Mouse (Mus musculus) MEL (cell line): Measurements from ENCODE around the gene Tmem178b. TPM values are rescaled to one million over a fixed set of nuclear protein-coding genes. Genes with fewer than 3 reads are reported as not detected.

Experiments
- DNase-seq: peaks from one replicate; pipeline ENCODE4 v3.0.0; 2011; ENCODE audit warnings: low read depth, low spot score
- H3K27ac ChIP-seq: 2 replicates; pipeline ENCODE4 v1.5.1; 2012; ENCODE audit warnings: low read depth, mild to moderate bottlenecking, control low read depth, low read length, moderate library complexity; ENCODE audit not compliant: control insufficient read depth
- H3K27me3 ChIP-seq, 2 experiments: fragments of 150-350 bp in 1 of 2; sonication (generic) in 1 of 2; 2 replicates each; pipeline ENCODE4 v1.6.1; 2012; ENCODE audit warnings: low read length in 2 of 2, mild to moderate bottlenecking in 2 of 2, improper control_type of control experiment in 1 of 2, moderate library complexity in 1 of 2; ENCODE audit not compliant: insufficient read depth in 2 of 2, control insufficient read depth in 1 of 2
- H3K36me3 ChIP-seq, 2 experiments: 2 replicates each; pipeline ENCODE4 v1.6.1; 2012 to 2014; ENCODE audit warnings: low read length in 2 of 2, improper control_type of control experiment in 1 of 2, inconsistent platforms in 1 of 2, mild to moderate bottlenecking in 1 of 2; ENCODE audit not compliant: insufficient read depth in 2 of 2, control insufficient read depth in 1 of 2
- H3K4me1 ChIP-seq, 2 experiments: fragments of 150-350 bp in 1 of 2; sonication (generic) in 1 of 2; 2 replicates each; pipeline ENCODE4 v1.6.1; 2012; ENCODE audit warnings: low read length in 2 of 2, improper control_type of control experiment in 1 of 2, mild to moderate bottlenecking in 1 of 2; ENCODE audit not compliant: insufficient read depth in 2 of 2, control insufficient read depth in 1 of 2
- H3K4me3 ChIP-seq, 2 experiments: fragments of 150-350 bp in 1 of 2; sonication (generic) in 1 of 2; 2 replicates each; pipeline ENCODE4 v1.5.1; 2012; ENCODE audit warnings: low read depth in 2 of 2, low read length in 2 of 2, mild to moderate bottlenecking in 2 of 2, moderate library complexity in 2 of 2, control low read depth in 1 of 2, improper control_type of control experiment in 1 of 2; ENCODE audit not compliant: control insufficient read depth in 1 of 2, insufficient read depth in 1 of 2
- H3K79me2 ChIP-seq: 2 replicates; pipeline ENCODE4 v1.6.1; 2012; ENCODE audit warnings: mild to moderate bottlenecking, low read length, moderate library complexity; ENCODE audit not compliant: control insufficient read depth, poor library complexity, insufficient read depth
- H3K9ac ChIP-seq: 2 replicates; pipeline ENCODE4 v1.6.1; 2012; ENCODE audit warnings: low read depth, mild to moderate bottlenecking, control low read depth, low read length, moderate library complexity; ENCODE audit not compliant: control insufficient read depth, poor library complexity, severe bottlenecking
- H3K9me3 ChIP-seq: fragments of 150-350 bp; sonication (generic); replicated peaks from 2 replicates; pipeline ENCODE4 v1.6.1; 2012; ENCODE audit warnings: mild to moderate bottlenecking, low read length, improper control_type of control experiment, moderate library complexity; ENCODE audit not compliant: insufficient read depth
- BHLHE40 ChIP-seq: IDR thresholded peaks from 2 replicates; pipeline ENCODE4 v1.6.1; 2012; ENCODE audit warnings: low read depth, mild to moderate bottlenecking, inconsistent platforms, low read length, improper control_type of control experiment, borderline replicate concordance
- CHD1 ChIP-seq: IDR thresholded peaks from 2 replicates; pipeline ENCODE4 v1.6.1; 2012; ENCODE audit warnings: low read depth, mild to moderate bottlenecking, inconsistent platforms, low read length, improper control_type of control experiment
- CTCF ChIP-seq, 3 experiments: IDR thresholded peaks in 2 of 3; conservative IDR thresholded peaks in 1 of 3; 2 replicates each; pipeline ENCODE4 v1.5.1; 2011 to 2012; ENCODE audit warnings: low read length in 3 of 3, low read depth in 2 of 3, mild to moderate bottlenecking in 2 of 3, improper control_type of control experiment in 1 of 3, inconsistent platforms in 1 of 3, mixed read lengths in 1 of 3, moderate library complexity in 1 of 3; ENCODE audit not compliant: control insufficient read depth in 1 of 3, insufficient read depth in 1 of 3, poor library complexity in 1 of 3, severe bottlenecking in 1 of 3
- E2F4 ChIP-seq: IDR thresholded peaks from 2 replicates; pipeline ENCODE4 v1.6.1; 2011; ENCODE audit warnings: low read depth, low read length, improper control_type of control experiment, borderline replicate concordance
- EP300 ChIP-seq, 2 experiments: IDR thresholded peaks; 2 replicates each; pipeline ENCODE4 v1.6.1; 2011; ENCODE audit warnings: improper control_type of control experiment in 2 of 2, low read length in 2 of 2, low read depth in 1 of 2, mild to moderate bottlenecking in 1 of 2
- GABPA ChIP-seq: IDR thresholded peaks from 2 replicates; pipeline ENCODE4 v1.6.1; 2012; ENCODE audit warnings: low read depth, mild to moderate bottlenecking, inconsistent platforms, low read length, improper control_type of control experiment, moderate library complexity
- GATA1 ChIP-seq: IDR thresholded peaks from 2 replicates; pipeline ENCODE4 v1.6.1; 2011; ENCODE audit warnings: low read depth, low read length, improper control_type of control experiment
- HCFC1 ChIP-seq: IDR thresholded peaks from 2 replicates; pipeline ENCODE4 v1.6.1; 2012; ENCODE audit warnings: low read depth, mild to moderate bottlenecking, inconsistent platforms, low read length, improper control_type of control experiment, moderate library complexity
- JUND ChIP-seq: IDR thresholded peaks from 2 replicates; pipeline ENCODE4 v1.6.1; 2011; ENCODE audit warnings: low read depth, mild to moderate bottlenecking, improper control_type of control experiment, low read length
- MAX ChIP-seq: IDR thresholded peaks from 2 replicates; pipeline ENCODE4 v1.6.1; 2011; ENCODE audit warnings: low read length, improper control_type of control experiment
- MAZ ChIP-seq: IDR thresholded peaks from 2 replicates; pipeline ENCODE4 v1.6.1; 2012; ENCODE audit warnings: low read depth, mild to moderate bottlenecking, inconsistent platforms, low read length, improper control_type of control experiment
- MEF2A ChIP-seq: IDR thresholded peaks from 2 replicates; pipeline ENCODE4 v1.6.1; 2014; ENCODE audit warnings: low read depth, mild to moderate bottlenecking, inconsistent platforms, low read length, improper control_type of control experiment; ENCODE audit not compliant: poor library complexity, insufficient replicate concordance, severe bottlenecking; ENCODE audit errors: extremely low read depth
- NRF1 ChIP-seq: IDR thresholded peaks from 2 replicates; pipeline ENCODE4 v1.6.1; 2014; ENCODE audit warnings: low read depth, mild to moderate bottlenecking, inconsistent platforms, low read length, improper control_type of control experiment, moderate library complexity; ENCODE audit not compliant: poor library complexity, insufficient read depth, severe bottlenecking
- POLR2A ChIP-seq, 2 experiments: IDR thresholded peaks; 2 replicates each; pipeline ENCODE4 v1.6.1; 2011 to 2012; ENCODE audit warnings: low read length in 2 of 2, mild to moderate bottlenecking in 2 of 2, control low read depth in 1 of 2, improper control_type of control experiment in 1 of 2, low read depth in 1 of 2, moderate library complexity in 1 of 2; ENCODE audit not compliant: control insufficient read depth in 1 of 2, insufficient read depth in 1 of 2, poor library complexity in 1 of 2
- POLR2AphosphoS2 ChIP-seq: IDR thresholded peaks from 2 replicates; pipeline ENCODE4 v1.6.1; 2011; ENCODE audit warnings: low read length, improper control_type of control experiment
- POLR2AphosphoS5 ChIP-seq: IDR thresholded peaks from 2 replicates; pipeline ENCODE4 v1.6.1; 2012; ENCODE audit warnings: low read depth, borderline replicate concordance, mild to moderate bottlenecking, inconsistent platforms, low read length, moderate library complexity, mixed read lengths
- RCOR1 ChIP-seq: IDR thresholded peaks from 2 replicates; pipeline ENCODE4 v1.6.1; 2012; ENCODE audit warnings: low read depth, mild to moderate bottlenecking, inconsistent platforms, low read length, improper control_type of control experiment
- SIN3A ChIP-seq: IDR thresholded peaks from 2 replicates; pipeline ENCODE4 v1.6.1; 2012; ENCODE audit warnings: low read length, improper control_type of control experiment, inconsistent platforms
- SMC3 ChIP-seq: IDR thresholded peaks from 2 replicates; pipeline ENCODE4 v1.6.1; 2011; ENCODE audit warnings: low read depth, low read length, improper control_type of control experiment
- polyA plus RNA-seq, 2 experiments: library from polyadenylated mRNA; stranded (reverse) in 1 of 2; unstranded in 1 of 2; fragments of >175 nt in 1 of 2; fragments of >200 nt in 1 of 2; gene quantifications; 2 replicates each; pipeline versions ENCODE4 v1.2.1 to v1.2.4; 2012; ENCODE audit warnings: low replicate concordance in 2 of 2, low read depth in 1 of 2; ENCODE audit not compliant: insufficient read length in 2 of 2, insufficient read depth in 1 of 2, missing spikeins in 1 of 2
- total RNA-seq: library from RNA; depleted of rRNA; stranded (reverse); fragments of 300-350 nt; gene quantifications from 2 replicates; pipeline ENCODE4 v1.2.3, GENCODE M21; 2012

Tmem178b gene
- total and polyA plus RNA-seq, 3 experiments: not detected

GRCm38 (mm10) chr6:40048969-40049908 is 176.2 kb downstream of the Tmem178b start:
- H3K27ac ChIP-seq: no peak overlapping the region
- no peaks in the 10 kb centered on the region for H3K79me2 ChIP-seq
- no peaks in the 10 kb centered on the region for H3K4me1 ChIP-seq
- TF ChIP-seq CHD1: no peak
- no peak for TF ChIP-seq E2F4
- TF ChIP-seq GATA1: no peak
- no peak for TF ChIP-seq MEF2A
- no peak for TF ChIP-seq POLR2AphosphoS2
- TF ChIP-seq GABPA: no peak
- TF ChIP-seq MAX: no peak
- TF ChIP-seq CTCF (IDR thresholded peaks at IDR 0.05 in 2 of 3, conservative IDR thresholded peaks at IDR 0.05 in 1 of 3; ENCODE audit: control insufficient read depth in 1 of 3, insufficient read depth in 1 of 3, low read depth in 2 of 3, low read length in 3 of 3, poor library complexity in 1 of 3, severe bottlenecking in 1 of 3): no peak
- no peak for TF ChIP-seq EP300 (IDR thresholded peaks at IDR 0.05; ENCODE audit: low read depth in 1 of 2, low read length in 2 of 2)
- no peak for TF ChIP-seq RCOR1
- no peak for TF ChIP-seq POLR2AphosphoS5
- no peak for TF ChIP-seq MAZ
- TF ChIP-seq JUND: no peak
- no peak for TF ChIP-seq SMC3
- TF ChIP-seq NRF1: no peak
- TF ChIP-seq HCFC1: no peak
- no peak for TF ChIP-seq SIN3A
- TF ChIP-seq BHLHE40: no peak
- no peaks in the 10 kb centered on the region for H3K27me3 ChIP-seq
- H3K36me3 ChIP-seq: no peaks in the 10 kb centered on the region
- H3K9ac ChIP-seq: no peak overlapping the region
- DNase-seq: no peak
- no peaks in the 10 kb centered on the region for H3K9me3 ChIP-seq
- no peak overlapping the region for H3K4me3 ChIP-seq

GRCm38 (mm10) chr6:40049909-40050484 is 176.9 kb downstream of the Tmem178b start:
- H3K36me3 ChIP-seq: no peaks in the 10 kb centered on the region
- no peaks in the 10 kb centered on the region for H3K9me3 ChIP-seq
- DNase-seq: no peak
- H3K27ac ChIP-seq: no peak overlapping the region
- H3K4me3 ChIP-seq: no peak overlapping the region
- H3K4me1 ChIP-seq: no peaks in the 10 kb centered on the region
- no peaks in the 10 kb centered on the region for H3K27me3 ChIP-seq
- TF ChIP-seq POLR2A (IDR thresholded peaks at IDR 0.05; ENCODE audit: control insufficient read depth in 1 of 2, insufficient read depth in 1 of 2, low read depth in 1 of 2, low read length in 2 of 2, poor library complexity in 1 of 2) (no peak), EP300 (IDR thresholded peaks at IDR 0.05; ENCODE audit: low read depth in 1 of 2, low read length in 2 of 2) (no peak)
- no peaks in the 10 kb centered on the region for H3K79me2 ChIP-seq
- H3K9ac ChIP-seq: no peak overlapping the region
